Mouse (Mus musculus) embryonic fibroblast, embryonic 13.5 days (primary cell): ENCODE measurements around the gene Hsph1.

Source experiments
- CTCF ChIP-seq: IDR thresholded peaks from 2 replicates; pipeline ENCODE4 v1.5.1; 2011; ENCODE audit warnings: mild to moderate bottlenecking, control low read depth, low read length, moderate library complexity, borderline replicate concordance; ENCODE audit not compliant: insufficient read depth
- POLR2A ChIP-seq: IDR thresholded peaks from 2 replicates; pipeline ENCODE4 v1.6.1; 2011; ENCODE audit warnings: low read depth, mild to moderate bottlenecking, control low read depth, low read length, moderate library complexity

DNA sequence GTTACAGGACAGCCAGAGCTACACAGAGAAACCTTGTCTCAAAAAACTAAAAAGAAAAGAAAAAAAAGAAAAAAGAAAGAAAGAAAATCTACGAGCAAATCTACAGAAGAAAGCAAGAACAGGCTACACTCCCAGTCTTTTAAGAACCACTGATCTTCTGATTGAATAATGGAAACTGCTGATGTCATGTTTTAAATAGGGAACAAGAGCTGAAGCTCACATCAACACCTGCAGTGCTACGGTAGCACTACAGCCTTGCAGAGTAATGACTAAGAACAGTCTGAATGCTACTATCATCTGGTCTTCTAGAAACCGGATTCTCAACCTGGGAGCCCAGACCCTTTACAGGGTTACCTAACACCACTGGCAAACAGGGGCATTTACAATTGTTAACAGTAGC, 10.6 kb downstream of the Hsph1 start:
- TF ChIP-seq CTCF (no peak), POLR2A (no peak)
